30 mouse cellular contexts compared by ENCODE assay signal in the genomic region with DNA sequence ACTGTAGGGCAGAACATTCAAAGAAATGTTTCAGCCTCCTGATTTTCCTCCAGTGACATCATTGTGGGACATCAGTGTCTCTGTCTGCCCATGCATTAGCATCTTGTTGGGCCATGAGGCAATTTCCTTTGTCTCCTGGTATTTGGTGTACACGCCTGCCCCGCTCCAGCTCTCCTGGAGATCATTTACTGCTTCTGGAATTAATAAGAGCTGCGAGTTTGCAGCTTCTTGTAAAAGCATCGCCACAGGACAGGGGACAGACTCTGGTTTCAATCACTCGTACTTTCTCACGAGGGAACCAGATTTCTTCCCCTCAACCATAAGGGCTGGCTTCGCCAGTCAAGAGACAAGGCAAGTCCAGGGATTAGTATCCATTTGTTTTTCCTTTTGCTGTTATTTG. TPM values are rescaled to one million over a fixed set of nuclear protein-coding genes. Genes with fewer than 3 reads are reported as not detected.
DNase-seq lines count a peak whose midpoint lies in the region; ATAC-seq and TF ChIP-seq lines count a peak whose summit lies in the region.
"Had no signal": no experiment of that assay in that cellular context is flagged by ENCODE, and none has a peak within 500 bp of the region (broad histone marks: within the 10 kb centered on the region; RNA-seq: fewer than 3 reads in every experiment).

No protein-coding gene starts in this region.

- CTCF ChIA-PET in Patski (lab: Charles Lee), result interaction anchor here (1.7 to 9.2 kb wide), 2 partner anchors 23 to 49 kb away, joined by 4 to 73 read pairs; no protein-coding TSS in a partner anchor

- 29% methylated on average over 7 of the region's 7 CpGs for WGBS in embryonic facial prominence, embryonic 11.5 days
- WGBS in limb, embryonic 14.5 days, result 19% methylated on average over 7 of the region's 7 CpGs

- H3K4me1 ChIP-seq in embryonic facial prominence, embryonic 11.5 days (ENCODE audit: control insufficient read depth, insufficient read depth, low read length), result peaks cover 2% of the 10 kb centered on the region; the same call in 1 of the 2 replicates
- H3K4me1 ChIP-seq in limb, embryonic 14.5 days (ENCODE audit: control insufficient read depth, insufficient read depth, low read length), result peaks cover 19% of the 10 kb centered on the region

- no peak for TF ChIP-seq POLR2A in limb, embryonic 14.5 days (IDR thresholded peaks at IDR 0.05; ENCODE audit: borderline replicate concordance, extremely low read depth, insufficient read depth, insufficient read length)

- DNase-seq in Patski (ENCODE audit: low read depth, low spot score), result no peak
- DNase-seq in embryonic facial prominence, embryonic 11.5 days (ENCODE audit: low spot score), result peak; percentile 72
- DNase-seq in forelimb bud, embryonic 11.5 days (ENCODE audit: low read depth, low spot score), result peak; percentile 66
- DNase-seq in limb, embryonic 14.5 days (ENCODE audit: low spot score), result peak; percentile 36
- DNase-seq in heart, postnatal 14 days, result no peak
- DNase-seq in gastrocnemius, postnatal 25 days, result no peak
- DNase-seq in ovary, adult 18-20 months (ENCODE audit: low spot score), result no peak
- DNase-seq: adrenal gland, postnatal 10 days; cerebellum, adult 11 months; cerebellum, adult 9-11 months; gastrocnemius, postnatal 10 days; heart, adult 11 months; heart, postnatal 10 days; kidney, adult 18-20 months; kidney, postnatal 25 days; right cerebral cortex, adult 18-20 months; spleen, adult 18-20 months; thymus, postnatal 25 days had no signal

- POLR2A ChIA-PET in Patski (lab: Charles Lee), result interaction anchor here (0.8 to 1.3 kb wide), 2 partner anchors 47 to 50 kb away, joined by 3 read pairs; no protein-coding TSS in a partner anchor

- TF ChIP-seq CTCF in Patski (IDR thresholded peaks at IDR 0.05), result no peak

- H3K4me2 ChIP-seq in embryonic facial prominence, embryonic 11.5 days (ENCODE audit: low read depth, low read length), result no peak overlapping the region
- no peak overlapping the region for H3K4me2 ChIP-seq in limb, embryonic 14.5 days (replicated peaks; ENCODE audit: low read depth, low read length, severe bottlenecking)
- H3K4me2 ChIP-seq: forebrain, embryonic 15.5 days; heart, embryonic 13.5 days; kidney, embryonic 15.5 days; liver, embryonic 11.5 days; lung, embryonic 15.5 days; midbrain, embryonic 11.5 days had no signal

- no peaks in the 10 kb centered on the region for H3K9me3 ChIP-seq in embryonic facial prominence, embryonic 11.5 days (replicated peaks; ENCODE audit: control insufficient read depth, low read length)
- no peaks in the 10 kb centered on the region for H3K9me3 ChIP-seq in limb, embryonic 14.5 days (ENCODE audit: control insufficient read depth, low read length)
- H3K9me3 ChIP-seq: forebrain, embryonic 15.5 days; heart, embryonic 13.5 days; kidney, embryonic 15.5 days; lung, embryonic 15.5 days had no signal

- ATAC-seq in Patski, result peak; percentile 56
- no peak for ATAC-seq in embryonic facial prominence, embryonic 11.5 days (replicated peaks; ENCODE audit: insufficient number of reproducible peaks, low FRiP score, low TSS enrichment, low read depth)
- no peak for ATAC-seq in limb, embryonic 14.5 days (ENCODE audit: low FRiP score, low read depth)
- ATAC-seq: forebrain, embryonic 15.5 days; hindbrain, embryonic 16.5 days; midbrain, embryonic 16.5 days had no signal

- no peaks in the 10 kb centered on the region for H3K36me3 ChIP-seq in embryonic facial prominence, embryonic 11.5 days (replicated peaks; ENCODE audit: control insufficient read depth, insufficient read depth, low read depth, low read length)
- H3K36me3 ChIP-seq in limb, embryonic 14.5 days (ENCODE audit: control insufficient read depth, insufficient read depth, low read length), result no peaks in the 10 kb centered on the region
- H3K36me3 ChIP-seq: forebrain, embryonic 15.5 days; G1E; heart, embryonic 13.5 days; kidney, embryonic 15.5 days; lung, embryonic 15.5 days had no signal

- intact Hi-C loops in heart, postnatal 14 days (cut with DNase I), result no loop called here

- H3K4me3 ChIP-seq in embryonic facial prominence, embryonic 11.5 days (ENCODE audit: low read depth, low read length), result no peak overlapping the region
- H3K4me3 ChIP-seq in limb, embryonic 14.5 days (replicated peaks; ENCODE audit: low read length), result no peak overlapping the region
- H3K4me3 ChIP-seq: forebrain, embryonic 15.5 days; heart, embryonic 13.5 days; kidney, embryonic 15.5 days; left cerebral cortex, adult 2 months; lung, embryonic 15.5 days had no signal

- in situ Hi-C loops in Patski (cut with MboI; ENCODE audit: low pct_unique_long_range_greater_than_20kb), result no loop called here

- H3K27ac ChIP-seq in embryonic facial prominence, embryonic 11.5 days (replicated peaks; ENCODE audit: low read depth, low read length), result 0 out of 2 replicates have a peak overlapping the region, but pooled peaks have one; percentile 35
- 0 out of 2 replicates have a peak overlapping the region, but pooled peaks have one; percentile 48 for H3K27ac ChIP-seq in limb, embryonic 14.5 days (replicated peaks; ENCODE audit: low read depth, low read length)
- H3K27ac ChIP-seq: forebrain, embryonic 15.5 days; heart, embryonic 13.5 days; kidney, embryonic 15.5 days; left cerebral cortex, adult 2 months; lung, embryonic 15.5 days had no signal

- H3K27me3 ChIP-seq in Patski, result no peaks in the 10 kb centered on the region
- no peaks in the 10 kb centered on the region for H3K27me3 ChIP-seq in embryonic facial prominence, embryonic 11.5 days (ENCODE audit: control insufficient read depth, insufficient read depth, low read length)
- H3K27me3 ChIP-seq in limb, embryonic 14.5 days (ENCODE audit: control insufficient read depth, insufficient read depth, low read length), result no peaks in the 10 kb centered on the region
- H3K27me3 ChIP-seq: kidney, embryonic 15.5 days; lung, embryonic 15.5 days had no signal

- no peak overlapping the region for H3K9ac ChIP-seq in embryonic facial prominence, embryonic 11.5 days (replicated peaks; ENCODE audit: low read length)
- H3K9ac ChIP-seq in limb, embryonic 14.5 days (ENCODE audit: low read depth, low read length, severe bottlenecking), result no peak overlapping the region
- H3K9ac ChIP-seq: forebrain, embryonic 15.5 days; heart, embryonic 13.5 days; kidney, embryonic 15.5 days; lung, embryonic 15.5 days had no signal

RNA-seq across cellular contexts. Expression of gene Eva1a, which starts 3.6 kb away (rescaled TPM):
- 48.0 TPM for polyA plus RNA-seq in Patski (2021)
- 11.3 and 14.5 TPM in 2 replicates for polyA plus RNA-seq in embryonic facial prominence, embryonic 11.5 days (2014; fragmentation: Nextera tagmentation; extraction: Ambion mirVana)
- 15.7 and 20.1 TPM in 2 replicates for polyA plus RNA-seq in limb, embryonic 14.5 days (2012; rRNA removed)
- polyA plus RNA-seq in limb, embryonic 14.5 days (2014; fragmentation: Nextera tagmentation; extraction: Ambion mirVana), result 23.4 and 30.2 TPM in 2 replicates
- total RNA-seq in heart, postnatal 14 days (2021), result 1 to 10 TPM; 3.7 to 5.2 TPM
- 1 to 10 TPM in 1 of 2 experiments, under 1 TPM in 1; 0.69 to 1.3 TPM for total RNA-seq in gastrocnemius, postnatal 25 days (2021)
- total RNA-seq: megakaryocyte progenitor cell, adult 5-6 weeks; neutrophil, adult 5-6 weeks had no signal
- polyA plus RNA-seq: G1E had no signal

Comparison
In these comparisons a context has a peak if more than half of its experiments do, and no peak if none do; other contexts are left out.
1. DNase-seq: peak in embryonic facial prominence, embryonic 11.5 days (single experiment), forelimb bud, embryonic 11.5 days (single experiment) and limb, embryonic 14.5 days (single experiment); none in Patski (single experiment), heart, postnatal 14 days (0 of 2), gastrocnemius, postnatal 25 days (single experiment) and ovary, adult 18-20 months (single experiment).